Mouse (Mus musculus) cerebellum, adult 11-12 months (tissue): ENCODE data around the gene Slc8a2.

Experiments
- DNase-seq: peaks from one replicate; pipeline ENCODE4 v3.0.0; 2022

The Slc8a2 gene

DNA sequence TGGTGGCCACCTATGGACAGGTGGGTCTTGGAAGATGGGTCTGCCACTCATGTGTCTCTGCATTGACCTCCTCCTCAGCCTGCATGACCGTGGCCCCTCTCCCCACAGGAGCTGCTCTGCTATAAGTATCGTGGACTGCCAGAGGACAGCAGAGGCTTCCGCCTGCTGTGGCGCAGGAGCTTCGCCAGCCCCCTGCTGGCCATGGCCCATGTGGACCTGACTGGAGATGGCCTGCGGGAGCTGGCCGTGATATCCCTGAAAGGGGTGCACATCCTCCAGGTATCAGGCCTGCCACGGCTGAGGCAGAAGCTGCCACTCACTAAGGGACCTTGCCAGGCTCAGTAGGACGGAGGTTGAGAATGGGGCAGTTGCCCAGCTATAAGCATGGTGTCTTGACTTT lies 3.8 kb upstream of the Slc8a2 start:
- DNase-seq, result peak; percentile 64

DNA sequence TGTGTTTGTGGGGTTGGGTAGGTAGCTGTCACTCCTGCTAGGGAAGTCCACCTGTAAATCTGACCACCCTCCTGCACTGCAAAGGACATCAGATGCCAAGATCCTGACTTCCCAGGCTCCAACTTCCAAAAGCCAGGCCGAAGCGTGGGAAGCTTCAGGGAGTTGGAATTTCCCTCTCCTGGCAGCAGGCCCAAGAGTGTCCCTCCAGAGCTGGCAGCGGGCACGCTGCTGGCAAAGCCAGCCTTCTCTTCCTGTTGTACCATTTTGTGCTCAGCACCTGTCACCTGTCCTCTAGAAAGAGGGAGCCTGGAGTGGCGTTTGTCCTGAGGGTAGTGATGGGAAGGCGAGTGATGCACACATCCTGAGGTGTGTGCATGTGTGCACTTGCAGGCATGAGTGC lies 1.3 kb upstream of the Slc8a2 start:
- peak; percentile 96 for DNase-seq

DNA sequence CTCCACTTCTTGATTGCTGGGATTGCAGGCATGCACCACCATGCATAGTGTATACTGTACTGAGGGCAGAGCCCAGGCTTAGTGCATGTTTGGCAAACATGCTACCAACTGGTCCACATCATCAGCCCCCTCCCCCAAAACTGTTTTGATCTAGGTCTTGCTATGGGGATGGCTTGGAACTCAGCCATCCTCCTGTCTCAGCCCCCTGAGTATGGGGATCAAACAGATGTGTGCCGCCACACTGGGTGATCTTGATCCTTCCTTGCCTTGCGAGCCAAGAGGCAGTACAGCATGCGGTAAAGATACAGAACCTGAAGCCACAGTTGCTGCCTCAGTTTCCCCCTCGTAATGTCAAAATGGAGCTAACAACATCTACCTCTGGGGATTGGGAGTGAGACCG lies 727 bp upstream of the Slc8a2 start:
- DNase-seq, result peak; percentile 83

- DNase-seq, result peak; percentile 84
Observed at GRCm38 (mm10) chr7:16129846-16130691, 443 bp downstream of the Slc8a2 start.

DNA sequence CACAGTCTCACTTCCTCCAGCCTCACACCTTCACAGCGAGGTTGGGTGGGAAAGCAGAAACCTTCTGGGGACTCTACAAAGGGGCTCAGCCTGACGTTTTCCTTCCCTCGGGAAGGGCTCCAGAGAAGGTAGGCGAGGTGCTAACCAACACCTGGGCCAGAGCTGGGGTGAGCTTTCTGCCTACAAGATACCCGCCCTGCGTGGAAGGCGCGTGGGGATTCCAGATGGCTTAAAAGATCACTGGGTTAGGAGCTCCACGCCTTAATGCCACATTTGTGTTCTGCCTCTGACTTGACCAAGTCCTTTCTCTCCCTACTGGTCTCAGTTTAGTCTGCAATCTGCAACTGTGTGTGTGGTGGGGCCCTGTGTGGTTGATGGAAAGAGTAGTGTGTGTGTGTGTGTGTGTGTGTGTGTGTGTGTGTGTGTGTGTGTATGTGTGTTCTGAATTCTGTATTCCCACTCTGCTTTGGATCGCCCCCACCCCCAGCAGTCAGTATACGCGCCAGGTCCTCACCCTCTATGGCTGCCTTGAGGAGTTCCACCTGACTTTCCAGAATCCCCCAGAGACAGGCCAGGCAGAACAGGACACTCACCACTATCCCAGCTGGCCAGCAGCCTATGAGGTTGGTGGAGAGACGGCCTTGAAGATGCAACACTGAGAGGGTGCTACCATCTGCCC lies 1.5 kb downstream of the Slc8a2 start:
- peak; percentile 75 for DNase-seq

- peak; percentile 73 for DNase-seq
Observed at GRCm38 (mm10) chr7:16132161-16132581, 2.5 kb downstream of the Slc8a2 start.

DNA sequence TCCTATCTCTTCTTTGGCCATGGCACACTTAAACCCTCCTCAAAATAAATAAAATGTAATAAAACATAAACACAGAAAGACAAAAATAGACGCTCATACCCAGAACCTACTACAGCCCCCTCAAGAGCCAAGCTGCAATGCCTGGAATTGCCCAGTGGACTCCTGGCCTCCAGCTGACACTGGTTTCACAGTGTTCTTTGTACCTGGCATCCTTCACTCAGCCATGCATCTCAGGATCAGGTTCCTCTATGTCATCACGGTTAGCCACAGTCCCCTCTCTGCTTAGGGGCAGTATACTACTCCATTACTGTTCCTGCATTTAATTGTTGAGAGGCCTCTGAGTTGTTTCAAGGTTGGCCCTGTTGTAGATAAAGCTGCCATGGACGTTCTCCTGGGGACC lies 3.3 kb downstream of the Slc8a2 start:
- DNase-seq, result peak; percentile 51

DNA sequence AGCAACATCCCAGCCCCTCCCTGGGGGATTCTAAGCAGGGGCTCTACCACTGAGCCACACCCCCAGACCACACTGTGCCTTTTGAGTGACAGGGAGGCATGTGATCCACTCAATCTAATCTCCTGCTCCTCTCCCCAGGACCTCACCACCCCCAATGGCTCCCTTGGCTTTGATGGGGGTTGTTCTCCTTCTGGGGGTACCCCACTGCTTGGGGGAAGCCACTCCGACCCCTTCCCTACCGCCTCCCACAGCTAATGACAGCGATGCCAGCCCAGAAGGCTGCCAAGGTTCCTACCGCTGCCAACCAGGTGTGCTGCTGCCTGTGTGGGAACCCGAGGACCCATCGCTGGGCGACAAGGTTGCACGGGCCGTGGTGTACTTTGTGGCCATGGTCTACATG lies 4.1 kb downstream of the Slc8a2 start:
- peak; percentile 69 for DNase-seq

DNA sequence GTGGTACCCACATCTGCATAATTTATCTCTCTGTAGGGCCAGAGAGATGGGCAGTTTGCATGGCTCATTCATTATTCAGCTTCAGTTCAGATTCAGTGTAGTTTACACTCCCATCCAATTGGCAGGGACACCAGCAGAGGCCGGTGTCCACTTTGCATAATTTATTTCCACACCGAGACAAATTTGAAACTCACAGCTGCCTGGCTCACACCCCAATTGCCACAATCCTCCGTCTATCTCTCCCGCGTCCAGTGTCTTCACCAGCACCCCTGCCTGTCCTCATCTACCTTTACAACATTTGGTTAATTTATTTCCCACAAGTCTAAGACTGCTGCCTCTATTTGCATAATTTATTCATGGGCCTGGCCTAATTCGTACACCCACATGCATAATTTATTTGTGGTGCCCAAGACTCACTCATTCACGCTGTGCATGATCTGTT lies 5.3 kb downstream of the Slc8a2 start:
- peak; percentile 31 for DNase-seq

- peak; percentile 81 for DNase-seq
Observed at GRCm38 (mm10) chr7:16146489-16147410, 17.1 kb downstream of the Slc8a2 start.

DNA sequence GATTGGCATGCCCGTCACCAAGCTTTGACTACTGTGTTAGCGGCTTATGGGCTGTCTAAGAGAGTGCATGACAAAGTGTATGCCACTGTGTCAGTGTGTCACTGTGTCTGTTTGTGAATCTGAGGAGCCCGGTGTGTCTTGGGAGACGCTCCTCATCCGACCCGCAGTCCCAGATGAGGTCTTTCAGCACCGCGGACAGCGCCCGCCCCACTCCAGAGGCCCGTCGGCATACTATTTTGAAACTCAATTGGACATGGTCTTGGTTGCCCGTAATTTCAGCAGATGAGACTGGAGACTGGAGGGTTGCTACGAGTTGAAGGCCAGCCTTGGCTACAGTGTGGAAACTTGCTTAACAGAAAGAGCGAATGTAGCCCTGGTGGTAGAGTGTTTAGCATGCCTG lies 18.0 kb downstream of the Slc8a2 start:
- peak; percentile 41 for DNase-seq

GRCm38 (mm10) chr7:16149241-16149640 lies 19.6 kb downstream of the Slc8a2 start:
- peak; percentile 98 for DNase-seq

DNA sequence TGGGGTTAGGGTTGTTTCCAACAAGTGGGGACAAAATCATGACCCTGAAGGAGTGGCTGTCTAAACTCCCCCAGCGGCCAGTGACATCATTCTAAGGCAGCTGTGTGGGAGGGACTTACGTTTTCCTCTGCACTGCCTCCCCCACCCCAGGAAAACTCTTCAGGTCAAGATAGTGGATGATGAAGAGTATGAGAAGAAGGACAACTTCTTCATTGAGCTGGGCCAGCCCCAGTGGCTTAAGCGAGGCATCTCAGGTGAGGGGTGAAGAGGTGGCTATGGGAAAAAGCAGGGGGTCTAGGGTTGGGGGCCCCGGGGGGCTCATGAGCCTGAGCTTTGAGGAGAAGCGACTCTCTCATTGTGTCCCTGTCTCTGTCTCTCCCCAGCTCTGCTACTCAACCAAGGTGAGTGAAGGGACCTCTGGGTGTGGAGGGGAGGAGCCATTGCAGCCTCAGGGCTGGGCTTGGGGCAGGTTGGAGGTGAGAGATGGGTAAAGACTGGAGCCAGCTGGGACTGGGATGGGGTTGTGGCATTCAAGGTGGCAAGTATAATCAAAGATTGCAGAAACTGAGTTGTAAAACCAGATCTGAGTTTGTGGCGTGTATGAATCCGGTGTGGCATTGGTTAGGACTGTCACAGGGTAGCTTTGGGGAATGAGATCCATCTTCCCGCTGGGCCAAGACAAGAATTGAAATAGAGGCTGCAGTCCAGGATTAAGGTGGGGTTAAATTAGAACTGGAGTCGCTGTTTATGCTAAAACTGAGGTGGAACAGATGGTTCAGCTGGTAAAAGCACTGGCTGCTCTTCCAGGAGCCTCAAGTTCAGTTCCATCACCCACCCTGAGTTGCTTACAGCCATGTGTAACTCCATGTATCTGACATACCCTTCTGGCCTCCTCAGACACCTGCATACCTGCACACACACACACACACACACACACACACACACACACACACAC lies 20.8 kb downstream of the Slc8a2 start:
- peak; percentile 57 for DNase-seq

DNA sequence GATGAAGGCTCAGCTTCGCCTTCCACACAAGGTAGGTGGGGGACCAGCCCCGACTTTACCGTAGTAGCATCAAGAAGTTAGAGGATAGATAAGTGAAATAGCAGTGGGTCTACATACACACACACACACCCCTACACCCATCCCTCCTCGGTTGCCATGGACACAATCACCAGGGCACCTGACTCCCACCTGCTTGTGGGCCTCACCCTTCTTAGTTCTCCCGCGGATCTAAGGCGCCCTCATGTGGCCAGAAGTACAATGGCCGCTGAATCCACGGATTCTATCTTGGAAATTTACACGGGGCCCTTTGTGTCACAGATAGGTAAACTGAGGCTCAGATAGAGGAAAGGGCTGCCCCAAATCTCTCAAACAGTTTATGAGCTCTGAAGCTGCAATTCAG lies 23.9 kb downstream of the Slc8a2 start:
- peak; percentile 72 for DNase-seq

DNA sequence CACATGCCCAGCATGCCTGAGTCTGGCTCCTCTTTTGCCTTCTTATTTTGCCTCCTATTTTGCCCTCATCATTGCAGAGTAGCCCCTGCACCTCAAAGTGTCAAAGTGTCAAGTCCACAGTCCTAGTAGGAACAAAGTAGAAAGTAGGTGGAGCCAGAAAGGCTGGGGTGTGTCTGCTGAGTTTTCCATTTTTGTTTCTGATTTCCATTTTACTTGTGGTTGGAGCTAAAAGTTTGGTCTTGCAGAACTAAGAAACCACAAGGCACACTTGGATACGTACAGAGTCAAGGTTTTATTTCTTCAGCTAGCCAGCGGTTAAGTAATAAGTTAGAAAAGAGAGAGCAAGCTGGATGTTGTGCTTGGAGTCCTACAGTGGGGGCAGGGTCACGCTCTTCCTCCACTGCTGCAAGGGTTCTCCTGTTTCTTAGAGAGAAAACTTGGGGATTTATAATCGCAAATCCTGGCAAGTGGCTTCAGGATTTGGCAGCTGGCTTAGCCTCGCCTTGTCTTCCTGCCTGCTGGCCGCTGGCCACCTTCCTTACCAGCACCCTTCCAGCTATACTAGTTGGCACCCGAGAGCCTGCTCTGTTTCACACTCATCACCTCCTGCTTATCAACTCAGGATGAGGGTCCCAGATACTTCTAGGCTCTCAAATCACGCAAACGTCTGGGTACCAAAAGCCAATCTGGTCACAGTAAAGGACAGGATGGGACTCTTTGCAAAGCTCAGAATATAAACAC lies 25.7 kb downstream of the Slc8a2 start:
- DNase-seq, result peak; percentile 69

DNA sequence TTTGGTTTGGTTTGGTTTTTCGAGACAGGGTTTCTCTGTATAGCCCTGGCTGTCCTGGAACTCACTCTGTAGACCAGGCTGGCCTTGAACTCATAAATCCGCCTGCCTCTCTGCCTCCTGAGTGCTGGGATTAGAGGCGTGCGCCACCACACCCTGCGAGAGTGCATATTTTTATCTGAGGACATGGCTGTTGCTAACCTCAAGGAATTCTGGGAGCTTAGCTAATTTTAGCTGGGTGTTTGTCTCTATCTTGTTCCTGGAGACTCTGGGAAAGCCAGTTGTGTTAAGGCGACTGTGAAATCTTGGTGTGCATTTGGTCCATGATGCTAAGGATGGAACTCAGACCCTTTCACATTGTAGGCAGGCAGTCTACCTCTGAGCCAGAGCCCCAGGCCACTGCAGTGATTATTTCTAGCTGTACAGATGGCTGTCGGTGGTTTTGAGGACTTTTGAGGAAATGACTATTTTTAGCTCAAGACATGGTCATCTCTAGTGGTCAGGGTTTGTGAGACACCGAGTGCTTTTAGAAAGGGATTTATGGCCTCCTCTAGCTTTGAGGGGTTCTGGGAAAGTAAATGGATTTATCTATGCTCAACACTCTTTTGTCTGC lies 26.6 kb downstream of the Slc8a2 start:
- DNase-seq, result no peak

GRCm38 (mm10) chr7:16158735-16159134 lies 29.1 kb downstream of the Slc8a2 start:
- peak; percentile 57 for DNase-seq

DNA sequence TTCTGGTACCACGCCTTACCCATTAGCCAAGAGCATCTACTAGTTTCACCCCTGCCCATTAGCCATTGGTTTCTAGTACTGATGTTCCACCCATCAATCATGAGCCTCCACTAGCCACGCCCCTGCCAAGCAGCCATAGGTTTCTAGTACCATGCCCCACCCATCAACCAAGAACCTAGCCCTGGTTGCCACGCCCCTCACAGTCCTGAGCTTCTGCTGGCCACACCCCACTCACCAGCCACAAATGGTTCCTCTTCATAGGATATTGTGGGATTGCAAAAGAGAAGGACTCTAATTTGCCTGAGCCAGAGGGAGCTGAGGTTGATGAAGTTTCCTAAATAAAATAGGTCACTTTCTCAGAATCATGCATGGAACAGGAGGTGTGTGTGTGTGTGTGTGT lies 31.1 kb downstream of the Slc8a2 start:
- DNase-seq, result peak; percentile 62

GRCm38 (mm10) chr7:16161302-16161701 lies 31.7 kb downstream of the Slc8a2 start:
- DNase-seq, result no peak

GRCm38 (mm10) chr7:16162036-16162435 lies 32.4 kb downstream of the Slc8a2 start:
- DNase-seq, result peak; percentile 51

DNA sequence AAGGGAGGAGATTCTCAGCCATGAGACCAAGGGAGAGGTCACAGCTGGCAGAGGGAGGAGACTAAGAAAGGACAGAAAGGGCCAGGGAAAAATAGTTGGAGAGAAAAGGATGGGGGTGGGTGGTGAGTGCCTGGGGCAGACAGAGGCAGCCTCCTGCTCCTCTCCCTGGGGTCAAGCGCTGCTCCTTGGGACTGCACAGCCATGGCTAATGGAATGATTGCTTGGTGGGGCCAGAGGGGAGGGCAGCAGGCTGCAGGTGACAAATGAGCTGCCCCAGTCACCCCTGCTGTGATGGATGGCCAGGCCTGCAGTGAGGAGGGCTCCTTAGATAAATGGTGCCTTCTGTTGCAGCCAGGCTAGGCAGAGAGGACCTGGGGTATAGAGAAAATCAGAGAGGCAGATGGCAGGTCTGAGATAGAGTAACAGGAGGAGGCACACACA lies 42.5 kb downstream of the Slc8a2 start:
- DNase-seq, result peak; percentile 78
